Mouse (Mus musculus) lung, postnatal 4 days (tissue): ENCODE results near the gene Il4ra.

Experiments
- DNase-seq, 2 experiments: peaks; one replicate each; pipeline ENCODE4 v3.0.0; 2021

Gene Il4ra

GRCm38 (mm10) chr7:125573849-125574248 is 21.9 kb downstream of the Il4ra start:
- no peak for DNase-seq

- no peak for DNase-seq
Observed at GRCm38 (mm10) chr7:125574832-125575231, 22.9 kb downstream of the Il4ra start.

GRCm38 (mm10) chr7:125575738-125576540 is 24.0 kb downstream of the Il4ra start:
- no peak for DNase-seq

- peak; percentile 81 to 87 for DNase-seq
Observed at GRCm38 (mm10) chr7:125576982-125577381, 25.1 kb downstream of the Il4ra start.

GRCm38 (mm10) chr7:125577486-125578088 is 25.7 kb downstream of the Il4ra start:
- no peak for DNase-seq

- DNase-seq, result no peak
Observed at GRCm38 (mm10) chr7:125578106-125578505, 26.2 kb downstream of the Il4ra start.

- DNase-seq, result no peak
Observed at GRCm38 (mm10) chr7:125579545-125580219, 27.8 kb downstream of the Il4ra start.

GRCm38 (mm10) chr7:125580220-125580549 is 28.3 kb downstream of the Il4ra start:
- no peak for DNase-seq

- DNase-seq, result no peak
Observed at GRCm38 (mm10) chr7:125580625-125581316, 28.9 kb downstream of the Il4ra start.

GRCm38 (mm10) chr7:125581317-125581672 is 29.4 kb downstream of the Il4ra start:
- DNase-seq, result peak; percentile 90 to 93

- DNase-seq, result no peak
Observed at GRCm38 (mm10) chr7:125583325-125584004, 31.5 kb downstream of the Il4ra start.

- DNase-seq, result no peak
Observed at GRCm38 (mm10) chr7:125584005-125584369, 32.1 kb downstream of the Il4ra start.

- DNase-seq, result no peak
Observed at GRCm38 (mm10) chr7:125586355-125586754, 34.4 kb downstream of the Il4ra start.

- no peak for DNase-seq
Observed at GRCm38 (mm10) chr7:125588721-125589120, 36.8 kb downstream of the Il4ra start.

- no peak for DNase-seq
Observed at GRCm38 (mm10) chr7:125589896-125590295, 38.0 kb downstream of the Il4ra start.

GRCm38 (mm10) chr7:125593831-125594230 is 41.9 kb downstream of the Il4ra start:
- peak; percentile 45 to 58 for DNase-seq

GRCm38 (mm10) chr7:125596406-125596805 is 44.5 kb downstream of the Il4ra start:
- DNase-seq, result peak in 1 of 2 experiments; percentile 17

- no peak for DNase-seq
Observed at GRCm38 (mm10) chr7:125597083-125597482, 45.2 kb downstream of the Il4ra start.

- no peak for DNase-seq
Observed at GRCm38 (mm10) chr7:125597516-125598347, 45.8 kb downstream of the Il4ra start.

GRCm38 (mm10) chr7:125599373-125599973 is 47.6 kb downstream of the Il4ra start:
- peak in 1 of 2 experiments; percentile 23 for DNase-seq

GRCm38 (mm10) chr7:125600136-125600535 is 48.2 kb downstream of the Il4ra start:
- DNase-seq, result peak in 1 of 2 experiments; percentile 8
